Mouse (Mus musculus) stomach, embryonic 14.5 days (tissue): ENCODE data around the gene Tmem39b. TPM values are rescaled to one million over a fixed set of nuclear protein-coding genes. Genes with fewer than 3 reads are reported as not detected.

ENCODE experiments used
- ATAC-seq: fragments of 200-750 bp; cut with Nextera tagmentation; 2 replicates; pipeline ENCODE4 v1.8.0; 2017; ENCODE audit warnings: low read depth, moderate TSS enrichment; ENCODE audit not compliant: insufficient number of reproducible peaks, insufficient read depth, low FRiP score
- H3K27ac ChIP-seq: fragments of 300-500 bp; sonication (generic); 2 replicates; pipeline ENCODE4 v1.5.1; 2014; ENCODE audit warnings: mild to moderate bottlenecking, low read length, moderate library complexity, mixed read lengths
- H3K27me3 ChIP-seq: fragments of 300-500 bp; sonication (generic); 2 replicates; pipeline ENCODE4 v1.6.1; 2014; ENCODE audit warnings: low read length, control low read depth, mixed read lengths; ENCODE audit not compliant: control insufficient read depth, insufficient read depth
- H3K36me3 ChIP-seq: fragments of 300-500 bp; sonication (generic); 2 replicates; pipeline ENCODE4 v1.6.1; 2014; ENCODE audit warnings: mild to moderate bottlenecking, control low read depth, low read length, moderate library complexity, mixed read lengths; ENCODE audit not compliant: control insufficient read depth, insufficient read depth
- H3K4me1 ChIP-seq: fragments of 300-500 bp; sonication (generic); 2 replicates; pipeline ENCODE4 v1.6.1; 2014; ENCODE audit warnings: low read length, control low read depth, mixed read lengths; ENCODE audit not compliant: control insufficient read depth, insufficient read depth
- H3K4me2 ChIP-seq: fragments of 300-500 bp; sonication (generic); replicated peaks from 2 replicates; pipeline ENCODE4 v1.6.1; 2014; ENCODE audit warnings: low read depth, low read length, control low read depth
- H3K4me3 ChIP-seq: fragments of 300-500 bp; sonication (generic); 2 replicates; pipeline ENCODE4 v1.5.1; 2014; ENCODE audit warnings: low read depth, low read length, control low read depth
- H3K9ac ChIP-seq: fragments of 300-500 bp; sonication (generic); replicated peaks from 2 replicates; pipeline ENCODE4 v1.6.1; 2014; ENCODE audit warnings: low read depth, mild to moderate bottlenecking, control low read depth, low read length, moderate library complexity, mixed read lengths
- H3K9me3 ChIP-seq: fragments of 300-500 bp; sonication (generic); 2 replicates; pipeline ENCODE4 v1.6.1; 2016; ENCODE audit warnings: low read depth, low read length, control low read depth; ENCODE audit not compliant: control insufficient read depth
- WGBS: fragments of 180-500 bp; shearing (Covaris S2); extraction: QIAGEN DNeasy Blood & Tissue Kit; methylation state at CpG from one replicate; pipeline ENCODE4 v1.1.7; 2014; 5-methylcytosine and 5-hydroxymethylcytosine counted together
- polyA plus RNA-seq: library from polyadenylated mRNA; unstranded; fragments of >200 nt; fragmentation: Nextera tagmentation; extraction: Ambion mirVana; gene quantifications from 2 replicates; pipeline ENCODE4 v1.2.1, GENCODE M21; 2014

The Tmem39b gene
- polyA plus RNA-seq, 1 experiment from 2014 or later = 27.6 TPM

- Histone ChIP-seq H3K27me3 (no peaks in the 10 kb centered on the region), H3K4me1 (peaks cover 8% of the 10 kb centered on the region; the same call in 1 of the 2 replicates), H3K9me3 (no peaks in the 10 kb centered on the region), H3K9ac (no peak overlapping the region), H3K4me2 (peak overlapping the region; percentile 78; the same call in 1 of the 2 replicates), H3K4me3 (0 out of 2 replicates have a peak overlapping the region, but pooled peaks have one; percentile 48), H3K36me3 (peaks cover 21% of the 10 kb centered on the region), H3K27ac (no peak overlapping the region)
- WGBS = 42% methylated on average over 5 of the region's 5 CpGs
- ATAC-seq = no peak
Measured at GRCm38 (mm10) chr4:129641756-129642155, 54.9 kb downstream of the Tmem39b start.

- Histone ChIP-seq H3K9me3 (no peaks in the 10 kb centered on the region), H3K27me3 (no peaks in the 10 kb centered on the region), H3K4me1 (peaks cover 8% of the 10 kb centered on the region; the same call in 1 of the 2 replicates), H3K9ac (peak within 1 kb of the TSS; percentile 49), H3K4me3 (peak within 1 kb of the TSS; percentile 48), H3K27ac (peak within 1 kb of the TSS; percentile 87), H3K36me3 (peaks cover 29% of the 10 kb centered on the region), H3K4me2 (peak within 1 kb of the TSS; percentile 78)
- peak; percentile 94 for ATAC-seq
- under 1% methylated on average over 60 of the region's 60 CpGs for WGBS
Measured at GRCm38 (mm10) chr4:129640638-129641467, 55.8 kb downstream of the Tmem39b start, which contains the start of gene Txlna. Txlna (minus strand) TSS chr4:129641065.

- peak overlapping the region; percentile 78 for H3K4me2 ChIP-seq
- H3K9me3 ChIP-seq = no peaks in the 10 kb centered on the region
- H3K27ac ChIP-seq = peak overlapping the region; percentile 87
- WGBS = 2% methylated on average over 17 of the region's 17 CpGs
- peaks cover 8% of the 10 kb centered on the region; the same call in 1 of the 2 replicates for H3K4me1 ChIP-seq
- peak overlapping the region; percentile 49 for H3K9ac ChIP-seq
- H3K27me3 ChIP-seq = no peaks in the 10 kb centered on the region
- no peak for ATAC-seq
- H3K4me3 ChIP-seq = peak overlapping the region; percentile 48
- H3K36me3 ChIP-seq = peaks cover 35% of the 10 kb centered on the region
Measured at GRCm38 (mm10) chr4:129640101-129640637, 56.5 kb downstream of the Tmem39b start.

GRCm38 (mm10) chr4:129639221-129639620 is 57.4 kb downstream of the Tmem39b start:
- ATAC-seq = no peak
- no peaks in the 10 kb centered on the region for H3K9me3 ChIP-seq
- H3K27ac ChIP-seq = no peak overlapping the region
- no peak overlapping the region for H3K9ac ChIP-seq
- H3K4me2 ChIP-seq = peak overlapping the region; percentile 78
- H3K36me3 ChIP-seq = peaks cover 40% of the 10 kb centered on the region
- peak overlapping the region; percentile 48; the same call in 1 of the 2 replicates for H3K4me3 ChIP-seq
- 87% methylated on average over 15 of the region's 15 CpGs for whole genome bisulfite sequencing
- H3K4me1 ChIP-seq = peaks cover 8% of the 10 kb centered on the region; the same call in 1 of the 2 replicates
- H3K27me3 ChIP-seq = no peaks in the 10 kb centered on the region

GRCm38 (mm10) chr4:129633852-129634251 is 62.8 kb downstream of the Tmem39b start:
- Histone ChIP-seq H3K36me3 (peaks cover 85% of the 10 kb centered on the region), H3K4me3 (no peak overlapping the region), H3K9me3 (no peaks in the 10 kb centered on the region), H3K27ac (no peak overlapping the region), H3K4me2 (no peak overlapping the region), H3K9ac (no peak overlapping the region), H3K4me1 (no peaks in the 10 kb centered on the region), H3K27me3 (no peaks in the 10 kb centered on the region)
- WGBS = 87% methylated on average over 6 of the region's 6 CpGs
- no peak for ATAC-seq

GRCm38 (mm10) chr4:129631867-129632266 is 64.8 kb downstream of the Tmem39b start:
- no peaks in the 10 kb centered on the region for H3K27me3 ChIP-seq
- 89% methylated on average over 12 of the region's 12 CpGs for WGBS
- H3K4me3 ChIP-seq = no peak overlapping the region
- no peak overlapping the region for H3K4me2 ChIP-seq
- no peaks in the 10 kb centered on the region for H3K9me3 ChIP-seq
- ATAC-seq = no peak
- no peak overlapping the region for H3K27ac ChIP-seq
- H3K9ac ChIP-seq = no peak overlapping the region
- H3K4me1 ChIP-seq = no peaks in the 10 kb centered on the region
- peaks cover 92% of the 10 kb centered on the region for H3K36me3 ChIP-seq

GRCm38 (mm10) chr4:129630944-129631343 is 65.7 kb downstream of the Tmem39b start:
- peaks cover 90% of the 10 kb centered on the region for H3K36me3 ChIP-seq
- WGBS = 88% methylated on average over 4 of the region's 4 CpGs
- H3K9ac ChIP-seq = no peak overlapping the region
- no peaks in the 10 kb centered on the region for H3K9me3 ChIP-seq
- no peaks in the 10 kb centered on the region for H3K27me3 ChIP-seq
- no peaks in the 10 kb centered on the region for H3K4me1 ChIP-seq
- no peak overlapping the region for H3K4me2 ChIP-seq
- H3K4me3 ChIP-seq = no peak overlapping the region
- H3K27ac ChIP-seq = no peak overlapping the region
- ATAC-seq = no peak; the same call in 1 of the 2 replicates
